Mouse (Mus musculus) hindbrain, embryonic 13.5 days (tissue): ENCODE results near the gene Gm45713. TPM values are rescaled to one million over a fixed set of nuclear protein-coding genes. Genes with fewer than 3 reads are reported as not detected.
A peak's percentile ranks its signal among the peaks of the same experiment; 100 is the strongest.
"Not testable (repeated sequence)": the region's sequence is repeated elsewhere in the genome, so short reads cannot be mapped to it uniquely, and the experiment has no call there.

Source experiments
- ATAC-seq: fragments of 200-750 bp; cut with Nextera tagmentation; 2 replicates; pipeline ENCODE4 v1.8.0; 2017; ENCODE audit warnings: moderate TSS enrichment; ENCODE audit not compliant: low FRiP score
- H3K27ac ChIP-seq: fragments of 300-500 bp; sonication (generic); 2 replicates; pipeline ENCODE4 v1.5.1; 2015; ENCODE audit warnings: inconsistent platforms, mild to moderate bottlenecking, moderate library complexity
- H3K27me3 ChIP-seq: fragments of 300-500 bp; sonication (generic); 2 replicates; pipeline ENCODE4 v1.6.1; 2015; ENCODE audit warnings: mild to moderate bottlenecking, inconsistent platforms
- H3K36me3 ChIP-seq: fragments of 300-500 bp; sonication (generic); 2 replicates; pipeline ENCODE4 v1.6.1; 2015; ENCODE audit warnings: mild to moderate bottlenecking, inconsistent platforms
- H3K4me1 ChIP-seq: fragments of 300-500 bp; sonication (generic); replicated peaks from 2 replicates; pipeline ENCODE4 v1.6.1; 2015; ENCODE audit warnings: inconsistent platforms
- H3K4me2 ChIP-seq: fragments of 300-500 bp; sonication (generic); 2 replicates; pipeline ENCODE4 v1.6.1; 2015; ENCODE audit warnings: inconsistent platforms, mild to moderate bottlenecking, moderate library complexity
- H3K4me3 ChIP-seq: fragments of 300-500 bp; sonication (generic); 2 replicates; pipeline ENCODE4 v1.5.1; 2015; ENCODE audit warnings: mild to moderate bottlenecking, inconsistent platforms
- H3K9ac ChIP-seq: fragments of 300-500 bp; sonication (generic); 2 replicates; pipeline ENCODE4 v1.6.1; 2015; ENCODE audit warnings: mild to moderate bottlenecking, inconsistent platforms
- H3K9me3 ChIP-seq: fragments of 300-500 bp; sonication (generic); 2 replicates; pipeline ENCODE4 v1.6.1; 2016; ENCODE audit warnings: inconsistent platforms
- WGBS: fragments of 180-500 bp; shearing (Covaris S2); methylation state at CpG from one replicate; pipeline ENCODE4 v1.1.7; 2015; 5-methylcytosine and 5-hydroxymethylcytosine counted together
- polyA plus RNA-seq: library from polyadenylated mRNA; unstranded; fragments of >200 nt; fragmentation: Nextera tagmentation; extraction: Ambion mirVana; gene quantifications from 2 replicates; pipeline ENCODE4 v1.2.1, GENCODE M21; 2015

Gm45713 gene
- polyA plus RNA-seq, 1 experiment from 2014 or later: 0.14 TPM

DNA sequence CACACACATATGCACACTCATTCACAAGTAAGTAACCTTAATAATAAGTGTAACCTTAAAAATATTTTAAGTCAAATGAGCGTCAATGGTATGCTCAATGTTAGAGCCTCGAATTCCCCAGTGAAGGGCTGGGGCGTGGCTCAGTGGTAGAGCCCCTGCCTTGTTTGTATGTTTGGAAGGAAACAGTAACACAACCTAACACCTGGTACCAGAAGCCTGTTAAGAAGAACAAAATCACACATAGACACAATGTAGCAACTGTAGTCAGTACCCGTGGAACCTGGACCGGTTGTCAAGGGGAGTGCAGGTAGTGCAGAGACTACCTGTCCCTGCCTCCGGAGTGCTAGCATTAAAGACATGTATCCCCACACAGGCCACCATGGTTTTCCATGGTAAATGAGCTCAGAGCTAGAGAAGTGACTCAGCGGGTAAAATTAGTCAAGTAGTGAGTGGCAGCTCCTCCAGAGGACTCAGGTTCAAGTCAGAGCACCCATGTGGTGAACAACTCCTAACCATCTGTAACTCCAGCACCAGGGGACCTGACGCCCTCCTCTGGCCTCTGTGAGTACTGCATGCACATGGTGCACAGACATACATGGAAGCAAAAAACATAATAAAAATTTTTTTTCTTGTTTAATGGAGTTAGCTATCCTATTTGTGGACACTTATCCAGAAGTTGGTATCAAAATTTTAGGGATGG, 37.3 kb downstream of the Gm45713 start:
- Histone ChIP-seq H3K9me3 (no peaks in the 10 kb centered on the region), H3K27me3 (no peaks in the 10 kb centered on the region), H3K4me3 (no peak overlapping the region), H3K4me1 (no peaks in the 10 kb centered on the region), H3K9ac (no peak overlapping the region), H3K36me3 (no peaks in the 10 kb centered on the region), H3K27ac (no peak overlapping the region), H3K4me2 (no peak overlapping the region)
- 92% methylated on average over 8 of the region's 8 CpGs for whole genome bisulfite sequencing
- ATAC-seq: no peak

DNA sequence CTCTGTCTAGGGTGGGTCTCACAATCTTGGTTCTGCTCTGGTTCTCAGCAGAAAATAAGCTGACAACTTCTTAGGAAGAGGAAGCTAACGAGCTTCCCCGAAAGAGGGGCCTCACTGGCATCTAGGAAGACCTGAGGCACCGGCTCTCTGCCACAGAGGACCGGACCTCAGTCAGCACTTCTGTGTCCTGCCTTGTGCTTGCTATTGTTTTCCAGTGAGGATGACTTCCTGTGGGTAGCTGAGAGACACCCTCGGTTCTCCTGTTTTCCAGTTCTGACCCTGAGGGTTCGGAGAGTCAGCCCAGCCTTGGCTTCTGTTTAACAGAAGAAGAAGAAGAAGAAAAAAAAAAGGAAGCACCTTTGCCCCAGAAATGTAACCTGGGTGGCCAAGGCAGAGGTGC, 38.6 kb downstream of the Gm45713 start:
- Histone ChIP-seq H3K9me3 (no peaks in the 10 kb centered on the region), H3K4me1 (0 out of 2 replicates have a peak, but pooled peaks cover 7% of the 10 kb centered on the region), H3K4me3 (no peak overlapping the region), H3K27me3 (no peaks in the 10 kb centered on the region), H3K36me3 (no peaks in the 10 kb centered on the region), H3K4me2 (no peak overlapping the region), H3K9ac (no peak overlapping the region), H3K27ac (no peak overlapping the region)
- ATAC-seq: no peak
- 74% methylated on average over 6 of the region's 6 CpGs for WGBS

DNA sequence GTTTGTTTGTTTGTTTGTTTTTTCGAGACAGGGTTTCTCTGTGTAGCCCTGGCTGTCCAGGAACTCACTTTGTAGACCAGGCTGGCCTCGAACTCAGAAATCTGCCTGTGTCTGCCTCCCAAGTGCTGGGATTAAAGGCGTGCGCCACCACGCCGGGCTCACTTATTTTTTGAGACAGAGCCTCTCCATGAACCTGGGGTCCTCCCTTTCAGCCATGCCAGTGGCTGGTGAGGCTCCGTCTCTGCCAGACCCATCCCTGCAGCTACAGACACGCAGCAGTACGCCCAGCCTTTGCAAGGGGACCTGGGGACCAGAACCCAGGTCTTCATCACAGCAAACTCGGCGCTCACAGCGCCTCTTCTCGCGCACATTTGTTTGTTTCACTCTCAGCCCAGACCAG, 40.1 kb downstream of the Gm45713 start:
- not testable (repeated sequence) for H3K27ac ChIP-seq, H3K4me2 ChIP-seq, H3K36me3 ChIP-seq, H3K9me3 ChIP-seq, H3K4me3 ChIP-seq, H3K27me3 ChIP-seq, H3K9ac ChIP-seq, ATAC-seq
- WGBS: 94% methylated on average over 14 of the region's 14 CpGs
- H3K4me1 ChIP-seq: peaks cover 18% of the 10 kb centered on the region; the same call in 1 of the 2 replicates

DNA sequence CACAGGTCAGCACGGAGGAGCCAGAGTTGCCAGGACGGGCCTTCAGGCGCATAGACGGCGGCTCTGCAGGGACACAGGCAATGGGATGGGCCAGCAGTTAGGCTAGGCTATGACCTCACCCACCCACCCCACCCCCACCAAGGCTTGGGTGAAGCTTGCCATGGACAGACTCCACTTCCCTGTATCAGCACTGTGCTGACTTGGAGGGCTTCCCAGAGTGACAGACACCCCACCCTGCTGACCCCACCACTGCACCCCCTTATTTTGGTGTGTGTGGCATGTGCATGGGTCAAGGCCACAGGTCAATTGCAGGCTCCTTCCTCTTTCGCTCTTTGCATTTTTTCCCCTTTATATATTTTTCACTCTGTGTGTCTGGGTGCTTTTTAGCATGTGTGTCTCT, 40.7 kb downstream of the Gm45713 start:
- Histone ChIP-seq H3K27ac (no peak overlapping the region), H3K36me3 (no peaks in the 10 kb centered on the region), H3K4me2 (no peak overlapping the region), H3K27me3 (peaks cover 4% of the 10 kb centered on the region; the same call in 1 of the 2 replicates), H3K9me3 (no peaks in the 10 kb centered on the region), H3K4me3 (no peak overlapping the region), H3K9ac (no peak overlapping the region), H3K4me1 (peaks cover 19% of the 10 kb centered on the region; the same call in 1 of the 2 replicates)
- 80% methylated on average over 6 of the region's 6 CpGs for WGBS
- no peak for ATAC-seq

DNA sequence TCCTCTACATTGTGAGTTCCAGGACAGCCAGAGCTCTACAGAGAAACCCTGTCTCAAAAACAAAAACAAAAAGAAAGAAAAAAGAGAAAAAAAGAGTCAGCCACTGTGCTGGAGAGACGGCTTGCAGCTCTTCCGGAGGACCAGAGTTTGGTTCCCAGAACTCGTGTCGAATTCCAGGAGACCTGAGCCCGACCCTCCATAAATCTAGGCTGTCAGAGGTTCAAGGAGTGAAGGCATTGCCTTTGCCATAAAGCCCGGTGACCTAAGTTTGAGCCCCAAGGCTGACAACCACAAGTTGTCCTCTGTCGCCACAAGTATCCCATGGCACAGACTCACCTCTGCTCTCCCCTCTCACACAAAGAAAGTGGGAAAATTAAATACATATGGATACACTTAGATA, 41.9 kb downstream of the Gm45713 start:
- H3K27ac ChIP-seq: no peak overlapping the region
- no peak for ATAC-seq
- no peak overlapping the region for H3K9ac ChIP-seq
- no peak overlapping the region for H3K4me3 ChIP-seq
- H3K4me2 ChIP-seq: no peak overlapping the region
- H3K9me3 ChIP-seq: no peaks in the 10 kb centered on the region
- H3K27me3 ChIP-seq: peaks cover 4% of the 10 kb centered on the region; the same call in 1 of the 2 replicates
- H3K36me3 ChIP-seq: no peaks in the 10 kb centered on the region
- 50% methylated on average over 7 of the region's 7 CpGs for WGBS
- H3K4me1 ChIP-seq: peaks cover 19% of the 10 kb centered on the region; the same call in 1 of the 2 replicates

DNA sequence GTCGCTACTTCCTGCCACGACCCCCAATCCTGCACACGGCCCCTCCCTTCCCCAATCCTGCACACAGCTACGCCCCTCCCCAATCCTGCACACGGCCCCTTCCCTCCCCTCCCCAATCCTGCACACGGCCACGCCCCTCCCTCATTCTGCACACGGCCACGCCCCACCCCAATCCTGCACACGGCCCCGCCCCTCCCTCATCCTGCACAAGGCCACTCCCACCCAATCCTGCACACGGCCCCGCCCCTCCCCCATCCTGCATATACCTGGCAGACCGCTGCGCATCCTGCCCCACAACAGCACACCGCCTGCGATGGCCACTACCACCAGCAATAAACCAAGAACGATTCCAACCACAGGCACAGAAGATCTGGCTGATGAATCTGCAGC, 42.5 kb downstream of the Gm45713 start:
- H3K4me1 ChIP-seq: peaks cover 19% of the 10 kb centered on the region; the same call in 1 of the 2 replicates
- 41% methylated on average over 15 of the region's 18 CpGs for WGBS
- ATAC-seq: no peak
- no peak overlapping the region for H3K4me2 ChIP-seq
- no peak overlapping the region for H3K4me3 ChIP-seq
- no peak overlapping the region for H3K27ac ChIP-seq
- H3K27me3 ChIP-seq: peaks cover 4% of the 10 kb centered on the region; the same call in 1 of the 2 replicates
- no peaks in the 10 kb centered on the region for H3K36me3 ChIP-seq
- H3K9me3 ChIP-seq: no peaks in the 10 kb centered on the region
- no peak overlapping the region for H3K9ac ChIP-seq

DNA sequence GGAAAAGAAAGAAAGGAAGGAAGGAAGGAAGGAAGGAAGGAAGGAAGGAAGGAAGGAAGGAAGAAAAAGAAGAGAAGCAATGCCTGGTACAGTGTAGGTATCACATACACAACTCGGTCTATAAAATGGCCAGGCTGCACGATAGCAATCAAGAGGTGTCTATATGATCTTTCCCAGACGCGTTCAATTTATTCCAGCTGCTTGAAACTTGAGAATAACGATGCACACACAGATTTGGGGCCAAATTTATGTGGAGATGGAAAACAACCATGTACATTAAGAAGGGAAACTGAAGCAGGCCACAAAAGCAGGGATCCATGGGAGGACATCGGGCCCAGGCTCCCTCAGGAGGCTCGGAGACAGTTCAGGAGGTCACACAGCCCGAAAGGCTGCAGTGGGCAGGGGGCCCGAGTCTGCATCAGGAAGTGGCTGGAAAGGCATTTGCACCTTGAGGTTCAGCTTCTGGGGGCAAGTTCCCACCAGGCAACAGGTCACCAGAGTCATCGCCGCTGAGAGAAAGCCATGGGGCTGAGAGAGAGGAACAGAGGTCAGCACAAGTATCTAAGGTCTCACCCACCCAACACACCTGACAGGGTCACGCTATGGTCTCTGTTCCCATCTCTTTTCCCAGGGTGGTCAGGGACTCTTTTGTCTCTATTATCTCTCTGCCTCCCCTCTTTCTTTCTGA, 43.1 kb downstream of the Gm45713 start:
- Histone ChIP-seq H3K4me3 (no peak overlapping the region), H3K36me3 (no peaks in the 10 kb centered on the region), H3K9me3 (no peaks in the 10 kb centered on the region), H3K27ac (no peak overlapping the region; the same call in 1 of the 2 replicates), H3K27me3 (peaks cover 4% of the 10 kb centered on the region; the same call in 1 of the 2 replicates), H3K9ac (no peak overlapping the region), H3K4me1 (peaks cover 19% of the 10 kb centered on the region; the same call in 1 of the 2 replicates), H3K4me2 (no peak overlapping the region)
- no peak for ATAC-seq
- WGBS: 64% methylated on average over 12 of the region's 12 CpGs

DNA sequence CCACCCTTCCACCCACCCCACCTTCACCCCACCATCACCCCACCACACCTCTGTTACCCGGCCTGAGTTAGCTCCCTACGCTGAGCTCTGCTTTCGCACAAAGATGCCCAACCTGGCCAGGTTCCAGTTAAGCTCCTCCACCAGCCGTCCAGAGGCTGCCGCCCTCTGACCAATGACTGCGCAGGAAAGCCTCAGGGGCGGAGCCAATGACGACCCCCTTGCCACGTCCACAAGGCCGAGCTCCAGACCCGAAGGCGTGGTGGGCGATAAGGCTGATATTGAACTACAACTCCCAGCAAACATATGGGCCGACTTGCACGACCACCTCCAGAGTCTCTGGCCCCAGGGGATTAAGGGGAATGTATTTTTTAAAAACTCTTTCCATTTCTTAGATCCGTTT, 44.0 kb downstream of the Gm45713 start, which contains the start of gene Rcn3:
TSS of gene Rcn3 (minus strand) at position 174 of the 400 bp plus-strand sequence.
- H3K27me3 ChIP-seq: peaks cover 4% of the 10 kb centered on the region; the same call in 1 of the 2 replicates
- peaks cover 19% of the 10 kb centered on the region; the same call in 1 of the 2 replicates for H3K4me1 ChIP-seq
- peak within 1 kb of the TSS; percentile 44; the same call in 1 of the 2 replicates for H3K27ac ChIP-seq

DNA sequence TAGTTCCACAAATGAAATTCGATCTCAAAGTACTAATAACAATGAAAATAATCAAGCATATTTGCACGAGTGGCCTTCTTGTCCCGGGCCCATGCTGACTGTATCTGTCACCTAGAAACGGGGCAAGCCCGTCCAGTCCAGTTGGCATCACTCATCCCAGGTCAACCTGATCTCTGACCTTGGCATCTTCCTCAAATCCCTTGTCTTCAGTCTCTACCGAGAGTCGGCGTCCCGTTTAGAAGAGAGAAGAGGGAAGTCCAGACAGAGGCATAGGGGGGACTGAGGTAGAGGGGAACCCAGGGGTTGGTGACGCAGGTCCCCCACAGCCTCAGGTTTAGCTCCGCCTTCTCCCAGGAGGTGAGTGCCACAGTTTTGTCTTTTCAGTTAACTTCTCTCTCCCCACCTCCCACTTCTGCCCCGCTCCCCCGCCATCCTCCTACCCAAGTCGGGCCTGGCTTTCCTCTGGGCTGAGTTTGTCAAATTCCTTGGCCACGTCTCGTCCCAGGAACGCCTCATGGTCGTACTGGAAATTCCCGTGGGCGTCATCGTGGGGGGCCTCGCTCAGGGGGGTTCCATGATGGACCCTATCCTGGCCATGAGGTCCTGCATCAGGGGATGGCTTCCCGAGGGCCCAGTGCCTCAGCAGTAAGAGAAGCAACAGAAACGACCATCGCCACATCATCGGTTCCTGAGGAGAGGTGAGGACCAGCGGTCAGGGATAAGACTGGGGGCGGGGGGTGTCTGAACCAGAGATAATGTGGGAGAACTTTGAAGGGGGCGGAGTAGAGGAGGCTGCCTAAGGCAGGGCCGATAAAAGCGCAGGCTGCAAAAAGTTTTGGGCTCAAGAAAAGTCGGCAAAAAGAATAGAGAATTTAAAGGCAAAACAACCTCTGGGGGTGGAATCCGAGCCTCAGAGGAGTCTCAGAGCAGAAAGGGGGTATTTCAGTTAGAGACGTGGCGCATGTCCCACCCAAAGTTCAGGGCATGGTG, 44.7 kb downstream of the Gm45713 start:
- peak overlapping the region; percentile 69 for H3K9ac ChIP-seq
- H3K27ac ChIP-seq: 0 out of 2 replicates have a peak overlapping the region, but pooled peaks have one; percentile 44
- peak overlapping the region; percentile 39 for H3K4me3 ChIP-seq
- peaks cover 10% of the 10 kb centered on the region for H3K36me3 ChIP-seq
- H3K4me2 ChIP-seq: peak overlapping the region; percentile 56
- peaks cover 19% of the 10 kb centered on the region; the same call in 1 of the 2 replicates for H3K4me1 ChIP-seq
- ATAC-seq: peak; percentile 55
- H3K9me3 ChIP-seq: no peaks in the 10 kb centered on the region
- H3K27me3 ChIP-seq: peaks cover 4% of the 10 kb centered on the region; the same call in 1 of the 2 replicates
- WGBS: 17% methylated on average over 35 of the region's 35 CpGs

More for the DNA sequence above, 44.0 kb downstream of the Gm45713 start, which contains the start of gene Rcn3:
- H3K4me3 ChIP-seq: peak within 1 kb of the TSS; percentile 39
- H3K9me3 ChIP-seq: no peaks in the 10 kb centered on the region
- peak within 1 kb of the TSS; percentile 69 for H3K9ac ChIP-seq
- ATAC-seq: peak; percentile 94
- H3K36me3 ChIP-seq: peaks cover 2% of the 10 kb centered on the region; the same call in 1 of the 2 replicates
- WGBS: under 1% methylated on average over 16 of the region's 16 CpGs
- peak within 1 kb of the TSS; percentile 56 for H3K4me2 ChIP-seq

DNA sequence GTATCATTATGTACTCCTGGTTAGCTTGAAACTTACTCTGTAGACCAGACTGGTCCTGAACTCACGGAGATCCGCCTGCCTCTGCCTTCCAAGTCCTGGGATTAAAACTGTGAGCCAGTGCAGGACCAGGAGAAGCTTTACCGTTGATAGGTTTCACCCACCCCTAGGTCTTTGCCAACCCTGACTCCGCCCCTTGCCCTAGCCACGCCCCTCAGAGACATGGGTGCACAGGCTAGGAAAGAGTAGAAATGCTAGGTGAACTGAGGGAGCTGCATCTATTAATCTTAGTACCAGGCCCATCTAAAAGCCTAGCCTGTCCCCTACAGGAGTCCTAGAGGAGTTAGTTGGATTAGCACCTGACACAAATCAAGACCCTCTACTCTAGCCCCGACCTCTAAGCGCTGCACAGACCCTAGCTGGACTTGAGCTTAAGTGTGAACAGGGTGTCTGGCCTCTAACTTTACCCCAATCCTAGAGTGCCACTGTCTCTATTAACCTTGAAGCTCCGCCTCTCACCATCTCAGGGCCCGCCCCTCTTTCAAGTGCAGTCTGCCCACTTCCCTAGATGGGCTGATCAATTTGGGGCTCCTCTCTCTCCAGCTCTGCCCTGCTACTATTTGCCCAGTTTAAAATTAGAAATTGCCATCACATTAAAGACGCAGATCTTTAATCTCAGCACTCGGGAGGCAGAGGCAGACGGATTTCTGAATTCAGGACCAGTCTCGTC, 45.6 kb downstream of the Gm45713 start:
- H3K9me3 ChIP-seq: no peaks in the 10 kb centered on the region
- no peak overlapping the region for H3K9ac ChIP-seq
- 80% methylated on average over 13 of the region's 13 CpGs for WGBS
- H3K27ac ChIP-seq: no peak overlapping the region
- H3K4me1 ChIP-seq: peaks cover 19% of the 10 kb centered on the region; the same call in 1 of the 2 replicates
- H3K27me3 ChIP-seq: peaks cover 4% of the 10 kb centered on the region; the same call in 1 of the 2 replicates
- no peak overlapping the region; the same call in 1 of the 2 replicates for H3K4me3 ChIP-seq
- H3K4me2 ChIP-seq: peak overlapping the region; percentile 56; the same call in 1 of the 2 replicates
- H3K36me3 ChIP-seq: peaks cover 17% of the 10 kb centered on the region
- no peak for ATAC-seq

DNA sequence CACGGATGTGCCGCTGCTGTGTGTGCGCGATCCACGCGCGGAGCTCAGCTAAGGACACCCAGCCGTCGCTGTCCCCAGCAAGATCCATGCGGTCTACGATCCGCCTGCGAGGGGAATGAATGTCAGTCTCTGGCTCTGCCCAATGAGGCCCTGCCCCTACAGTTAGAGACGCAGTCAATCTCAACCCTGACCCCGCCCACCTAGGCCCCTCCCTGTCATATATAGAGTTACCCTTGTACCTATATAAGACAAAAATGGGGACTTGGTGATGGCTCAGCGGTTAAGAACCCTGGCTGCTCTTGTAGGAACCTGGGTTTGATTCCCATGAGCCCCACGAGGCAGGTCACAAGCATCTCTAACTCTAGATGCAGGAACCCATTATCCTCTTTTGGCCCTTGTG, 47.4 kb downstream of the Gm45713 start:
- Histone ChIP-seq H3K4me2 (no peak overlapping the region), H3K4me1 (peaks cover 19% of the 10 kb centered on the region; the same call in 1 of the 2 replicates), H3K36me3 (peaks cover 29% of the 10 kb centered on the region), H3K9me3 (no peaks in the 10 kb centered on the region), H3K4me3 (no peak overlapping the region), H3K27me3 (peaks cover 4% of the 10 kb centered on the region; the same call in 1 of the 2 replicates), H3K9ac (no peak overlapping the region), H3K27ac (no peak overlapping the region)
- no peak for ATAC-seq
- WGBS: 93% methylated on average over 17 of the region's 17 CpGs
